Mouse (Mus musculus): ENCODE measurements around the gene Apc2. TPM values are rescaled to one million over a fixed set of nuclear protein-coding genes. Genes with fewer than 3 reads are reported as not detected.

Gene Apc2
- polyA plus RNA-seq, 1 experiment from 2014 or later: 210 TPM

DNA sequence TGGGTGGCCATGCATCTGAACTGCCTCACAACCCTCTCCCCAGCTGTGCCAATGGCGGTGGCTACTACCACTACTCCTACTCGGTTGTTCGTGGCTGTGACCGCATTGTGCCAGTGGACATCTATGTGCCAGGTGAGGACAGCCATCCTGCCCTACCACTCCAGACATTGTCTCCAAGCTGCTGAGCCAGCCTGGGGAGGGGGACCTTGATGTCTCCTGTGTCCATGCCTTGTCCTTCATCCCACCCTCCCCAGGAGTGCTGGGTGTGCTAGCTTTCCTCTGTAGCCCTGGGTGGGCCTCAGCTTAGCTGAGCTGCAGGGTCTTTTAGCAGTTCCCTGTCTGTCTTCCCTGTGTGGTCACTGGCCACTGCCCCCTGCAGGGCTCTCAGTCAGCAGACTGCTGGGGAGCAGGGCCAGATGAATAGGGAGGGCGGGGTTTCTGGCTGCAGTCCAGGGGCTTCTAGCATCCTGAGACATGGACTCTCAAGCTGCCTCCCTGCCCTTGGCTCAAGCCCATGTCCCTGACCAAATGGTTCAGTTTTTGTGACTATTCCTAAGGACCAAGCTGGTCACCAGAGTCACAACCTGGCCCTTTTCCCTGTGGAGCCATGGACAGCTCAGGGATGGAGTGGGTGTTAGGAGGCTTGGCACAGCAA, 39.8 kb upstream of the Apc2 start:
- Histone ChIP-seq H3K36me3 (peaks cover 40% of the 10 kb centered on the region), H3K9me3 (no peaks in the 10 kb centered on the region), H3K27me3 (no peaks in the 10 kb centered on the region), H3K27ac (replicated peaks) (no peak overlapping the region), H3K4me1 (peaks cover 20% of the 10 kb centered on the region), H3K9ac (replicated peaks) (no peak overlapping the region), H3K4me3 (no peak overlapping the region), H3K4me2 (replicated peaks) (no peak overlapping the region)
- WGBS: 88% methylated on average over 5 of the region's 5 CpGs
- ATAC-seq (replicated peaks): no peak

DNA sequence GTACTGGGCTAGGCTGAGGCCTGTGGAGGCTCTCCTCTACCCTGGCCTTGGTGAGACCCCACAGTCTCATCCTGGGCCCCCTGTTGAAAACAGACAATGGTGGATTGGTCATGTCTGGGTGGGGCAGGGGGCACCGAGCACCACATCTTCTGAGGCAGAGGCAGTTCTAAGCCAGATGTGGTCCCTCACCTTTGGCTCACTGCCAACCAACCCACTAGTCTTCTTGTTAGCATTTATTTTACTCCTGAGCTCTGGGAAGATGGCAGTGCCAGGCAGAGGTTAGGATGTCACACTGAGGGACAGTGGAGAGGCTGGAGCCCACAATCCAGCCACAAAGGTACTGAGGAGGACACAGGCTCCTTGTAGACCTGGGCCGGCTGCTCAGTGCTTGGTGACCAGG, 37.8 kb upstream of the Apc2 start:
- no peak overlapping the region for H3K9ac ChIP-seq (replicated peaks)
- H3K9me3 ChIP-seq: no peaks in the 10 kb centered on the region
- peaks cover 40% of the 10 kb centered on the region for H3K36me3 ChIP-seq
- no peak overlapping the region for H3K27ac ChIP-seq (replicated peaks)
- WGBS: 84% methylated on average over 2 of the region's 2 CpGs
- no peaks in the 10 kb centered on the region for H3K27me3 ChIP-seq
- ATAC-seq (replicated peaks): no peak
- peaks cover 26% of the 10 kb centered on the region for H3K4me1 ChIP-seq
- no peak overlapping the region for H3K4me3 ChIP-seq
- H3K4me2 ChIP-seq (replicated peaks): no peak overlapping the region

DNA sequence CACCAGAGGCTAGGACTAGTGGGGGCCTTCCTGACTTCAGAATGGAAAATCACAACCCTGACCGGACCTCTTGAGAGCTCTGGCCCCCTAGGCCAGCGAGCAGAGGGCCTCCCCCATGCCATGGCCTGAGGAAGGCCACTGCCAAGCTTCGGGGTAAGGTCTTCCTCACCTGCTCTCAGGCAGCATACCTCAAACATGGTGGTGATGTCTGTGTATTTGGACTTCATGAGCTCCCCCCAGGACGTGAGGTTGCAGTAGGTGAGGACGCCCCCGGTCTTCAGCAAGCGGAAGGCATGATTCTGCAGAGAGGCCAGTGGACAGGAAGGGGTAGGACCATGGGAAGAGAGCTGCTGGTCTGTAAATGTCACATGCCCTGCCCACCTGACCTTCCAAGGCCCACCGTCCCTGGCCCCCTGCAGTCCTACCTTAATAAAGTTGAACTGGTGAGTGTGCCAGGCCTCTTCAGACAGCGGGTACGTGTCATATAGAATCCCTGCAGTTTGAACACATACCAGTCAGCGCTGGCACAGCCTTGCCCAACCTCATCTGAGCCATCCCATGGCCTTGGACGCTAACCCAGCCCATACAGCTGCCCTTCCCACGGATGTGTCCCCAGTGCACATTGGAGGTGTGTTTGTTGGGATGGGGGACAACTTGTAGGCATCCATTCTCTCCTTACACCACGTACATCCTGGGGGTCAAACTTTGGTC, 36.9 kb upstream of the Apc2 start:
- H3K4me3 ChIP-seq: no peak overlapping the region
- H3K27ac ChIP-seq (replicated peaks): no peak overlapping the region
- no peak overlapping the region for H3K4me2 ChIP-seq (replicated peaks)
- no peaks in the 10 kb centered on the region for H3K27me3 ChIP-seq
- peaks cover 26% of the 10 kb centered on the region for H3K4me1 ChIP-seq
- no peak overlapping the region for H3K9ac ChIP-seq (replicated peaks)
- H3K9me3 ChIP-seq: no peaks in the 10 kb centered on the region
- no peak for ATAC-seq (replicated peaks)
- 91% methylated on average over 14 of the region's 14 CpGs for WGBS
- peaks cover 36% of the 10 kb centered on the region for H3K36me3 ChIP-seq

DNA sequence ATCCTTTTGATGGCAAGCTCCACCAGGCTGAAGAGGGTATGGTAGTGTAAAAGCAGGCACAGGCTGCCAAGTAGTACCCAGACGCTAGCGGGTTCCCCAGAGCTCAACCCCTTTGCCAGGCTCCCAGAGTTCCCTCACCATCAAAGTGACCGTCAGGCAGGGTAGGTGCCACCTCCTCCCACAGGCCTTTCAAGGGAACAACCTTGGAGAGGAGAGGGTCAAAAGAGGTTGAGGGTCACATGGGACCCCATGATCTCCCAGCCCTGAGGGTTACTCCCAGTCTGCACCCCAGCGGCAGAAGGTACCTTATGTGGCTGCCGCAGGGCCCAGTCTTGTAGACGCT, 36.3 kb upstream of the Apc2 start:
- Histone ChIP-seq H3K27ac (replicated peaks) (no peak overlapping the region), H3K36me3 (peaks cover 31% of the 10 kb centered on the region), H3K27me3 (no peaks in the 10 kb centered on the region), H3K9ac (replicated peaks) (no peak overlapping the region), H3K4me3 (peak overlapping the region; percentile 53; the same call in 1 of the 2 replicates), H3K9me3 (no peaks in the 10 kb centered on the region), H3K4me2 (replicated peaks) (peak overlapping the region; percentile 83), H3K4me1 (peaks cover 31% of the 10 kb centered on the region)
- no peak for ATAC-seq (replicated peaks)
- 75% methylated on average over 6 of the region's 6 CpGs for WGBS

DNA sequence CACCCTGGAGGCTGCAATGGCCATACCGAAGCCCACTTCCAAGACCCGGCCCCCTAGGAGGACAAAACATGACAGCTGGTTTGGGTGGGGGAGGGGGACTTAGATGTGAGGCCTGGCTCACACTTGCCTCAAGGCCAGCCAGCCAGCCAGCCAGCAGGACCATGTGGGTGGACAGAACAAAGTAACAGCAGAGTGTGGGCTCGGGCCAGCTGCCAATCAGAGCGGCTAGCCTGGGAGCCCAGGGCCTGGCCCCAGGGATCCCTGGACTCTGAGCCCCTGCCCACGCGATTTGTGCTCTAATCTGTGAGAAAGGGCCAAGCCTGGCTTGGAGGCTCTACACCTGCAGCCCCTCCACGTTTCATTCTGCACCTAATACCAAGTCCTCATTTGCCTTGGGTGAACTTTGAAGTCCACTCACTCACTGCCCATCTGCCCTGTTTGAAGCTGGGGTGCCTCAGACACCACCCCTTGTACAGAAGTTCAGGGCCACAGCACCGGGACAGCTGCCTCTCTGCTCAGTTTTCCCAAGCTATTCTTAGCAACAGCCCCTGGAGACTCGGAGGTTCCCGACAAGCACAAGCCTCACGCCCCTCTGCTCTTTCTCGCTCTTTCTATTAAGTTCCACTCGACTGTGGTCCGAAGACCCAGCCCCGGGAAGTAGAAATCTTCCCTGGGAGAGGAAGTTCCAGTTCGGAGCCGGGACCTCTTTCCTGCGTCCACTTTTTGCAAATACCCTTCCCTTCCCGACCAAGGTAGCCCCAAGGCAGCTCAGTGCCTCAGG, 35.7 kb upstream of the Apc2 start:
- no peak for ATAC-seq (replicated peaks)
- Histone ChIP-seq H3K4me3 (peak overlapping the region; percentile 53), H3K27me3 (no peaks in the 10 kb centered on the region), H3K4me2 (replicated peaks) (peak overlapping the region; percentile 83), H3K36me3 (peaks cover 25% of the 10 kb centered on the region), H3K9me3 (no peaks in the 10 kb centered on the region), H3K27ac (replicated peaks) (peak overlapping the region; percentile 89), H3K9ac (replicated peaks) (peak overlapping the region; percentile 60), H3K4me1 (peaks cover 31% of the 10 kb centered on the region)
- 5% methylated on average over 19 of the region's 19 CpGs for WGBS

DNA sequence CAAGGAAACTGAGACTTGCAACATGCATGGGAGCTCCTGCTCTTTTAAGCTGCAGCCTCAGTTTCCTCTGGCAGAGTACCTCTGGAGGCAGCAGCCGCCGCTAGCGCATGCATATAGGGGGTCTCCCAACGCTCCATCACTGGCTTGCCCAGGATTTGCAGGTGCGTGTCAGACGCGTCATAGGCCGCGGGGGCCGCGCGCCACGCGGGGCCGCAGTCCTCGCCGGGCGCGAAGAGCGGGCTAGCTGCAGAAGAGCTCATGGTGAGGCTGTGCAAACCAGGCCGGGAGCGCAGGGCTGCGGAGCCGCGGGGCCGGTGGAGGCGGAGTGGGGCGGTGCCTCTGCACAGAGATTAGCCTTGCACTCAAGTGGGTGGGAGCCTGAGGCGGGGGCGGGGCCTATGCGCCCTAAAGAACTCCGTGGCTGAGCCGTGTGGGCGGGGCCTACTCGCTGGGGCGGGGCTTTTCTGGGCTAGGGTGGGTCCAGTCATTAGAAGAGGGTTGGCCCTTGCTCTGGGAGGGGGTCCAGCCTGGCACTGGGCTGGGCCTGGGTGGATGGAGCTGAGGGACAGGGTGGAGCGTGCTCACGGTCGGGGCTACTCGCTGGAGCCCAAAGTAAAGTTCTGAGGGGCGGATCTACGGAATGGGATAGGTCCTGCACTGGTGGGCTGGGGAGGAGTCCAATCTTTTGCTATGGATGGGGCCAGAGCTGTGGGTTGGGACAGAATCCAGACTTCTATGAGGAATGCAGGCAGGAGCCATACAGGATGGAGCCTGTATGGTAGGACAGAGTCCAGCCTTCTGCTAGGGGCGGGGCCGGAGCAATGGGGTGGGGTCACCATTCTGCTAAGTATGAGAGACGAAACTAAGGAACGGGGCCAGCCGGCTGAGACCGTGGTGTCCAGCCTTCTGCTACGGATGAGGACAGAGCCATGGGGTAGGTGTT, 34.9 kb upstream of the Apc2 start, which contains the start of the genes Gamt and Dazap1:
TSS of gene Gamt (minus strand) at position 371 of the 943 bp plus-strand sequence.
TSS of gene Dazap1 (plus strand) at position 845 of the 943 bp plus-strand sequence.
- H3K9ac ChIP-seq (replicated peaks): peak within 1 kb of the TSS; percentile 60
- H3K4me1 ChIP-seq: peaks cover 36% of the 10 kb centered on the region
- H3K27ac ChIP-seq (replicated peaks): peak within 1 kb of the TSS; percentile 89
- under 1% methylated on average over 49 of the region's 49 CpGs for WGBS
- peaks cover 17% of the 10 kb centered on the region; the same call in 1 of the 2 replicates for H3K36me3 ChIP-seq
- ATAC-seq (replicated peaks): peak; percentile 79
- H3K4me2 ChIP-seq (replicated peaks): peak within 1 kb of the TSS; percentile 83
- no peaks in the 10 kb centered on the region for H3K27me3 ChIP-seq
- H3K4me3 ChIP-seq: peak within 1 kb of the TSS; percentile 53
- no peaks in the 10 kb centered on the region for H3K9me3 ChIP-seq

DNA sequence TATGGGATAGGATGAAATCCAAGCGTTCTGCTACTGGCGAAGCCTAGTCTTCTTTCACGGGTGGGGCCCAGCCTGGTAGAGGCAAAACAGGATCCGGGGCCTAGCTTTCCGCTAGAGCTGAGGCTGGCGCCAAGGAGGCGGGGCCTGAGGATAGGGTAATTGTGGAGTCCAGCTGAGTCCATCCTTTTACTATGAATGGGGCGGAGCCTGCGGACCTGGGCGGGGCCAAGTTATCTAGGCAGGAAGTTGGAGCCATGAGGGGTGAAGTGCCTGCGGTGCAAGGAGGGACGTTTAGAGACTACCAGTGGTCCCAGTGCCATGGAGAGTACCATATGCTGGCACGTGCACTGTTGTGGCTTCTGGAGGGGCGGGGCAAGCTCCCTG, 34.2 kb upstream of the Apc2 start:
- peak overlapping the region; percentile 53 for H3K4me3 ChIP-seq
- no peaks in the 10 kb centered on the region for H3K27me3 ChIP-seq
- peak overlapping the region; percentile 89 for H3K27ac ChIP-seq (replicated peaks)
- H3K36me3 ChIP-seq: peaks cover 11% of the 10 kb centered on the region; the same call in 1 of the 2 replicates
- H3K4me1 ChIP-seq: peaks cover 43% of the 10 kb centered on the region
- ATAC-seq (replicated peaks): peak; percentile 31
- WGBS: under 1% methylated on average over 14 of the region's 14 CpGs
- peak overlapping the region; percentile 60 for H3K9ac ChIP-seq (replicated peaks)
- no peaks in the 10 kb centered on the region for H3K9me3 ChIP-seq
- H3K4me2 ChIP-seq (replicated peaks): peak overlapping the region; percentile 83

DNA sequence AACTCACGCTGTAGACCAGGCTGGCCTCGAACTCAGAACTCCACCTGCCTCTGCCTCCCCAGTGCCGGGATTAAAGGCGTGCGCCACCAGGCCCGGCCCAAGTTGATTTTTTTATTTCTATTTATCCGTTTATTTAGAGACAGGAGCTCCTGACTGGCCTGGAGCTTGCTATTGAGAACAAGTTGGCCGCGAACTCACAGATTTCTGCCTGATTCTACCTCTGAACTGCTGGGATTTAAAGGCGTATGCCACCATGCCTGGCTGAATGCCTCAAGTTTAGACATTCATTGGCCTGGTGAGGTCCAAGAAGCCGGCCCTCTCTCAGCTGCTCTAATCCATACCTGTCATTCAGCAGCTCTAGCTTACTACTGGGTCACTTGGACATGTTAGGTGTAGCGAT, 33.6 kb upstream of the Apc2 start:
- no peak overlapping the region for H3K9ac ChIP-seq (replicated peaks)
- peak overlapping the region; percentile 83 for H3K4me2 ChIP-seq (replicated peaks)
- H3K4me3 ChIP-seq: no peak overlapping the region
- peaks cover 49% of the 10 kb centered on the region for H3K4me1 ChIP-seq
- H3K36me3 ChIP-seq: peaks cover 6% of the 10 kb centered on the region; the same call in 1 of the 2 replicates
- ATAC-seq (replicated peaks): no peak
- H3K27me3 ChIP-seq: no peaks in the 10 kb centered on the region
- H3K27ac ChIP-seq (replicated peaks): peak overlapping the region; percentile 89; the same call in 1 of the 2 replicates
- 74% methylated on average over 12 of the region's 12 CpGs for WGBS
- H3K9me3 ChIP-seq: no peaks in the 10 kb centered on the region

DNA sequence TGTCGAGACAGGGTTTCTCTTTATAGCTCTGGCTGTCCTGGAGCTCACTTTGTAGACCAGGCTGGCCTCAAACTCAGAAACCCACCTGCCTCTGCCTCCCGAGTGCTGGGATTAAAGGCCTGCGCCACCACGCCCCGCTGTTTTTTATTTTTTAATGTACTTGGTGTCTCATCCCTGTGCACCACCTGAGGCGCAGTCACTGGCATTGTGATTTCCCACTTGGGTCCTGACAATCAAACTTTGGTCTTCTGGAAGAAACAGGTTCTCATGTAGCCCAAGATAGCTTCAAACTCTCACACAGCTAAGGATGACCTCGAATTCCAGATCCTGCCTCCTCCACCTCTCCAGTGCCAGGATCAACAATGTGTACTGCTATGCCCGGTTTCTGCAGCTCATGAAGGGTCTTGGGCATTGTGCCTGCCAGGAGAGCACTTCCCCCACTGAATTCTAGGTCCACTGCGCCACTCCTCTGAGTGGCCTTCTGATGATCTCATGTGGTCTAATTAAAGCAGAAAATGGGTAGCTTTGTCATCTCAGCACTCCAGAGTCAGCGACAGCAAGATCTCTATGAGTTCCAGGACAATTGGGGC, 32.9 kb upstream of the Apc2 start:
- Histone ChIP-seq H3K27ac (replicated peaks) (no peak overlapping the region), H3K36me3 (peaks cover 6% of the 10 kb centered on the region; the same call in 1 of the 2 replicates), H3K4me1 (peaks cover 56% of the 10 kb centered on the region), H3K9ac (replicated peaks) (no peak overlapping the region), H3K4me3 (no peak overlapping the region), H3K27me3 (no peaks in the 10 kb centered on the region), H3K9me3 (no peaks in the 10 kb centered on the region), H3K4me2 (replicated peaks) (no peak overlapping the region)
- no peak for ATAC-seq (replicated peaks)
- 94% methylated on average over 10 of the region's 10 CpGs for WGBS

DNA sequence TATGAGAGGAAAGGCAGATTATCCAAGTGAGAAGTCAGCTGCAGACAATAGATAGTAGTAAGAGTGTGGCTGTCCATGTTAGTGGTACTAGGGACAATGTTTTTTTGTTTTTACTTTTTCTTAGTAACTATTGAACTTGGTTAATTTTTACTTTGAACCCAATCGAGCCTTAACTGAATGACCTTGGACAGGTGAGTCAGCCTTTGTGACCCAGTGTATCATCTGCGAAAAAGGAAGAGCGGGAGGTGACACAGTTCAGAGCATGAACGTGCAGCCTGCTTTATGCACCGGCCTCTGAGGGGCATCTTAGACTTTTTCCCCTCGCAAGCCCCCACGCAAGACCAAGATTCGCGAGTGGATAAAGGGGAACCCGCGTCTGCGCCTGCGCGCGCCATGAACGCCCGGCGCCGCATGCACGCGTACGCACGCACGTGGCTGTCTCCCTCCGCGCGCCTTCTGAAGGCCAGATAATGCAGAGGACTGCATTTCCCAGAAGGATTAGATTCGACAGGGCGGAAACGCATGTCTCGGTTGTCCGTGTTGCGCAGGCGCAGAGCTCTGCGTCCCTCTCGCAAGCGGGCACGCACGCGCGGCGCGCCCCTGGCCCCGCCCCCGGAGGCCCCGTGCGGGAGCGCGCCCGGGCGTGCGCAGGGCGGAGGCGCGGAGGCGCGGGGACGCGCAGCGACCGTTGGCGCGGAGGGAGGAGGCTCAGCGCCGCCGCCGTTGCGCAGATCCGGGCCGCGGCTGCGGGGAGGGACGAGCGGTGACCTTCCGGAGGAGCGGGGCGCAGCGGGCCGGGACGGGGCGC, 31.2 kb upstream of the Apc2 start:
- peak overlapping the region; percentile 97 for H3K9ac ChIP-seq (replicated peaks)
- ATAC-seq (replicated peaks): peak; percentile 74
- H3K4me3 ChIP-seq: peak overlapping the region; percentile 84
- WGBS: 1% methylated on average over 78 of the region's 81 CpGs
- 0 out of 2 replicates have a peak, but pooled peaks cover 2% of the 10 kb centered on the region for H3K36me3 ChIP-seq
- H3K27me3 ChIP-seq: no peaks in the 10 kb centered on the region
- peak overlapping the region; percentile 78 for H3K4me2 ChIP-seq (replicated peaks)
- H3K4me1 ChIP-seq: peaks cover 64% of the 10 kb centered on the region
- H3K27ac ChIP-seq (replicated peaks): peak overlapping the region; percentile 76
- no peaks in the 10 kb centered on the region for H3K9me3 ChIP-seq

Measured in forebrain, embryonic 15.5 days (tissue).